Mouse (Mus musculus) cerebellum, adult 11-12 months (tissue): ENCODE measurements at regions not wholly inside any gene's neighbourhood (a gene's known extent, or its start where the extent isn't known, plus 50 kb on each side); places are given as distances from the start of the nearest gene placed in this dataset.

ENCODE experiments used
- DNase-seq: peaks from one replicate; pipeline ENCODE4 v3.0.0; 2022

GRCm38 (mm10) chr2:46358225-46358624 is 1241.0 kb upstream of the Zeb2 start:
- no peak for DNase-seq

GRCm38 (mm10) chr2:46356651-46357050 is 1239.5 kb upstream of the Zeb2 start:
- DNase-seq, result no peak

GRCm38 (mm10) chr2:46340694-46341093 is 1223.5 kb upstream of the Zeb2 start:
- DNase-seq, result no peak

DNA sequence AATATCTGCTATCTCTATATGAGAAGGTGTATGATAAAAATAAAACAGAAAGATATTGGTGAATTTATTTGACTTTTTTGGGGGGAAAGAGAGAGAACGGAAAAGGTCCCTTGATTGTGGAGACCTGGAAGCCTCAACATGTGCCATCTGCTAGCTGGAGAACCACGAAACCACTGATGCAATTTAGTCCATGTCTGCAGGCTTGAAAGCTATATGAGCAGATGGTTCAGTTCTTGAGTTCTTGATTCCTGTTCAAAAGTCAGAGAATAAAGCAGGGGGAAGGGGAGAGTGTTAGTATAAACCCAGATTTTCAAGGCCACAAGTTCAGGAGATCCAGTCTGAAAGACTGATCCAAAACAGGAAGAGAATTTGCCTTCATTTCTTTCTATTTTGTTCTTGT is 1199.5 kb upstream of the Zeb2 start:
- no peak for DNase-seq

GRCm38 (mm10) chr2:46315243-46315642 is 1198.0 kb upstream of the Zeb2 start:
- DNase-seq, result no peak

DNA sequence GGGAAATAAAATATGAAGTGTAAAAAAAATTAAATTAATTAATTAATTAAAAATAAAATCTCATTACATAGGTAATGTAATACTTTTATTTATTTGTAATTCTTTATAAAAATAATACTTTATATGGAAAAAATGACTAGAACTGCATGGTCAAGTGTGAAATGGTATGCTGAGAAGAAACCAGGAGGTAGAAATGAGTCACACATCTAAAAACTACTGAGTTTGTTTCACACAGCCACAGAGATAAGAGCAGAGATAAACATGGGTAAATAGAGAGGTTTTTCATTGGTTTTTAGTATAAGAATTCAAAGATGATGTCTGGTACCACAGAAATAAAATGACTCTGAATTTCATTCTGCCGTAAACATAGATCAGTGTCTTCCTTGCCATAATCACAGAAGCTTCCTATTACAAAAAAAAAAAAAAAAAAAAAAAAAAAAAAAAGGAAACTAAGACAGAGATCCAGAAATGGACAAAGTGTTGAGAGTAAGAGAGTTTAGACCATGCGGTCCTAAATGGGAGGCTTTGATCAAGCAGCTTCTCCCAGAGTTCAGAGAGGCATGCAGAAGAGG is 1190.5 kb upstream of the Zeb2 start:
- DNase-seq, result no peak

GRCm38 (mm10) chr2:46302627-46303026 is 1185.4 kb upstream of the Zeb2 start:
- DNase-seq, result no peak

DNA sequence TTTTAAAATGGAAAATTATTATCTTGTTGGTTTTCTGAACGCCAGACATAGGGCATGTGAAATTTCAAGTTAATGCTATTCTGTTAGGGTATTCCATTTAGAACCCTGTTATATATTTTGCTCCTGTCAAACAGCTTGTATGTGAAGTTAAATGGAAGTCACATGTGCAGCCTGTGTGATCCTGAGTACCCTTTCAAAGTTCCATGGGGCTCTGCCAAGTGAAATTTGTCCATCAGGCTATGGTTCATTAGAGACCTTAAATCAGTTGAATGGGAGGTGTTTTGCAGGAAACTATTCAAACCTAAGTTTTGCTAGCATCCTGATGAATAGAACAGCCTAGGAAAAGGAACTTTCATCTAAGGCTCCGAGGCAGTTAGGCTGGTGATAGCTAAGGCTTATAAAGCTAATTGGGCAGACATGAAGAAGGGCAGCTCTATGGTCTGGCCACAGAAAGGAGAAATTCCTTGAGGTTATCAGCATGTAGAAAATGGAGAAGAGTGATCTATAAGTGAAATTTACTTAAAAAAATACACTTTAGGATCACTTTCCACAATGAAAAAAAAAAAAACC is 1180.2 kb upstream of the Zeb2 start:
- no peak for DNase-seq

- DNase-seq, result no peak
These were observed 1166.9 kb upstream of the Zeb2 start for GRCm38 (mm10) chr2:46283929-46284598.

DNA sequence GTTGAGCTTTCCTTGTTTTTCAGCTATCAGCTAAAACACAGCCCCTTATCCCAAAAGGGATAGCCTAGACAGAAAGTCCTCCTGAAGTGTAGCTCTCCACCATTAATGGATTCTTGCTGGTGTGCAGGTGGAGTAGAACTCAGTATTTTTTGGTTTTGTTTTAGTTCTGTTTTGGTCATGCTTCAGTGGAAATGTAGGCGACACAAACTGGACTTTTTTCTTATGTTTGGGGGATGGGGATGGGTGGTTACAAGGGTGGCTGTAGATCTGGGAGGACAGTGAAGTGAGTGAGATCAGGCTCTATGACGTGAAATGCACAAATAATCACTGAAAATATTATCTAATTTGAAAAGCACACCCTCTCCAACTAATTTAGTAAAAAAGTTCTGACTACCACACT is 1163.6 kb upstream of the Zeb2 start:
- no peak for DNase-seq

DNA sequence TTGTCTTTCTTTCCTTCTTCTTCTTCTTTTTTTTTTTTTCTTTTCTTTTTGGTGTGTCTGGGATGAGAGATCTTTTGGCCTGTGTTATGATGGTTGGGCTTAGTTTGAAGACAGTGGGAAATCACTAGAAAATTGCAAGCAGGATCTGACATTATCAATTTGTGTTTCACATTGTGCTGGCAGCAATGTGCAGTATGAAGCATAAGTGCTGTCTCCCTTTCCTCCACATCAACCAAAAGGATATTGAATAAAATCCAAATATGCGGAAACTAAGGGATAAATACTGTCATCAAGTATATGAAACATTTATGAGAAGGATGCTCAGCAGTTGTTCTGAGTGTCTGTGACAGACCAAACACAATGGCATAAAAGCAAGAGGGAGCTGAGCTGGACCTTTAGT is 1144.4 kb upstream of the Zeb2 start:
- DNase-seq, result no peak

- DNase-seq, result no peak
These were observed 1134.4 kb upstream of the Zeb2 start for GRCm38 (mm10) chr2:46251562-46251961.

GRCm38 (mm10) chr2:46245717-46246116 is 1128.5 kb upstream of the Zeb2 start:
- no peak for DNase-seq

DNA sequence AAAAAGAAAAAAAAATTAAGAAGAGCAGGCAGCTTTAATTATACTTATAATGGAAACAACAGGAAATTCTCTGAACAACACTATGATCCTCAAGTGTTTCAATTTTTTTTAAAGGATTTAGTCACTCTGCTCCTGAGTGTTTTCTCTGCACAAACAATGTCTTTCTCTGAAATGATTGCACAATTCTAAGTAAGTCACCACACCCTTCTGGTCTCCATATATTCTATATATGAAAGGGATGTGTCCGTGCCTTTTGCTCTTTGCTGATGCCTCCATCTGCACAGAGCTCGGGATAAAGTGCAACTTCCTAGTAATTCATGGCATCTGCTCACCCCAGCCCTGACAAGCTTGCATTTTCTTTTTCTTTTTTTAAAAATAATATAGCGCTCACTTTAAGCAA is 1127.5 kb upstream of the Zeb2 start:
- no peak for DNase-seq

DNA sequence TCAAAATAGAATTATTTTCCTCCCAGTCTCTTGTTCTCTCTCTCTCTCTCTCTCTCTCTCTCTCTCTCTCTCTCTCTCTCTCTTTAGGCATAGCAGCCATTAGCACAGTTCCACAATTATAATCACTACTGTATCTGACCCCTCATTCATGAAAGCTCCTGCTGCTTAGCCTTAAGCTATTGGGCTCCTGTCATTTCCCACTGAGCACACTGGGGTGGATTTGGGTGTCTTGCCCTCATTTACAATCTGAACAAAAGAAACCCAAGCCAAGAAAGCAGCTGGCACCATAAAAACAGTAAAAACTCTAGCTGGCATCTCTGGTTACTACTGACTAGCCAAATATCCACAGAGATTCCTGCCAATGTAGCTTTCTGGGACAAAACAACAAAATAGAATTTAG is 1125.6 kb upstream of the Zeb2 start:
- peak; percentile 6 for DNase-seq

- no peak for DNase-seq
These were observed 1122.7 kb upstream of the Zeb2 start for GRCm38 (mm10) chr2:46239874-46240273.

GRCm38 (mm10) chr2:46230791-46231450 is 1113.7 kb upstream of the Zeb2 start:
- DNase-seq, result no peak

DNA sequence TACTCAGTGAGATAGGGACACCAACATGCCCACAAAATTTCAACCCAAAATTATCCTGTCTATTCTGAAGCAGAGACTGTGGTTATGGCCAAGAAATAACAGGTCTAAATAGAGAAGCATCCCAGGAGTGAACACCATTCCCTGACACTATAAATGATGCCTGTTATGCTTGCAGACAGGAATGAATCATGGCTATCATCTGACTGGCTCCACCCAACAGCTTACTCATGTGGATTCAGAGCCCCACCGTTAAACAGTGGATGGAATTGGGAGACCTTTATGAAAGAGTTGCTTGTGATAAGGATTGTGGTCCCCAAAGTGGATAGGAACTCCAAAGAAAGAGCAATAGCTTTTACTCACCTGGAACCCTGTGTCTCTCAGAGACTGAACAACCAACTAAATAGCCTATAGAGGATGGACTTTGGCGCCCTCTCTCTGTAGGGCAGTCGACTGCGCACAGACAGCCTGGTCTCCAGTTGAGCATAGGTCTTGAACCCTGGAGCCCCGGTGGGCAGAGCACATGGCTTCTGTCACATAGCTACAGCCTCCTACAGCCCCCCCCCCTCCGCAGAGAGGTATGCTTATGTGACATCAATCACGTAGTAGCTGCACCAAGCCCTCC is 1101.3 kb upstream of the Zeb2 start:
- DNase-seq, result no peak

DNA sequence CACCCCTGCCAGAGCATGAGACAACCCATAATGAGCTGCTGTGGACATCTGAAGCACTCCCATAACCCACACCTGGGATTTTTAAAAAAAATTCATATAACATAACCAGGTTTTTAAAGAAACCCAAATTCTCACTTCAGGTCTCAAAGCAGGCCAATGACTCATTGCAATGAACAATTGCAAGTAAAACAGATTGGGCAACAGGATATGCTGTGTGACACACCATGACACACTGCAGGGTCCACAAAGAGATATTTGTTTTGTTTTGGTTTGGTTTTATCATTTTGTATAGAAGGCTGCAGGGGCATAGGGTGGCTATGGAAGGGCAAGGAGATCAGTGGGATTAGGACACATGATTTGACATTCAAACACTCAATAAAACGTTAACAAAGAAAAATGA is 1082.1 kb upstream of the Zeb2 start:
- DNase-seq, result no peak

DNA sequence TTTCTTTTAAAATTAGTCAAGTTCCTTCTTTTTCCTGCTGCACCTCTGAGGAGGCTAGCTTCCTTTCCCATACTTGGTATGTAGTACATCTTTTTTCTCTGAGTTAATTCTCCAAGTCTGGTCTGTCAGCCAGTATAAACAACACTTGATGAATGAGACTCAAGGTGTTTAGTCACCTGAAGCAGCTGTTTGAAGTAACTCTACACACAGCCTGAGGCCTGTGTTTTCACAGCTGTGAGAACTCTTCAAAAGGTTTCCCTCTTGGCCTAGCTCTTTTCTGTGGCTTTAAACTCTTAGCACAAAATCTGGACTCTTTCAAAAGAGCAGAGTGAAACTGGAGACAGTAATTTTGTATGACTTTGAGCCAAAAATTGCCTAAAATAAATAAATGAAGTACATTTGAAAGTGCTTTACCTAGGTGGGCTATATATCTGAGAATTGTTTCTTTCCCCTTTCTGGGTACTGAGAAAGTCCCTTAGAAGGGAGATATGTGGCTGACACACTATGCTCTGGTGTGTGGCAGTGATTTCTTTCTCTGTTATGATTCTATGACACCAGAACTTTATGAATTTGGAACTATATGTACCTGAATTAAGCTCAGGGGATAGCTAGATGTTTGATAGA is 1070.2 kb upstream of the Zeb2 start:
- DNase-seq, result no peak

DNA sequence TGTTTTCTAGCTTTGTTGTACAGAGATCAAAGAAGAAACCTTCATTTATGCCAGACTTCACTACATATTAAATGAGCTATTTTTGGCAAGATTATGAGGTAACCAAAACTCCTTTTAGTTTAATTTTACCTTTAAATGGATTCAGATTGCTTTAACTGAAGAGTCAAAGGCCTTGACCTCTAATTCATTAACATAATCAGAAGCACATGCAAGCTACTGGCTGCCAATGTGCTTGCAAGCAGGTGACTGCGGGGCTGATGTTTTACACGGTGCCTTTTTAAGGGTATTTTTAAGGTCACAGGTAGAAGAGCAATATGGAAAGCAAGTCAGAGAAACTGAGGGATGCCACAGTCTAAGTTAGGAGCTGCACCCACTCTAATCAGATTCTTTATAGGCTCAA is 1066.0 kb upstream of the Zeb2 start:
- no peak for DNase-seq

DNA sequence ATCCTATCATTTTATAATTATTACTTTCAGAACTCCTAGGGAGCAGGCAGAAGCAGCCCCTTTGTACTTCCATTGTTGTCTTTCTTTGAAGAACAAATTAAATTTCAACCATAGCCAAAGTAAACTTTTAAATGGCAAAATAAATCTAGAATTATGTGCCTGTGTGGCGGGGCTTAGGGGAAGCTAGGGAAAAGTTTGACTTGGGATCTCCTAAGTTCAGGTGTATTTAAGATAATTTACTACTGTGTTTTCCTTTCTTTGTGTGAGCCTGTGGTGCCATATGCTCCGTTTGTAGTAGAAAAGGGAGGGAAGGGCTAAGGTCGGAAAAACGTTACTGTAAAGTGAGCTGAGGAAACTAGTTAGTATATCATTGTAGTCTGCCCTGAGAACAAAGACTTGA is 1062.5 kb upstream of the Zeb2 start:
- no peak for DNase-seq

DNA sequence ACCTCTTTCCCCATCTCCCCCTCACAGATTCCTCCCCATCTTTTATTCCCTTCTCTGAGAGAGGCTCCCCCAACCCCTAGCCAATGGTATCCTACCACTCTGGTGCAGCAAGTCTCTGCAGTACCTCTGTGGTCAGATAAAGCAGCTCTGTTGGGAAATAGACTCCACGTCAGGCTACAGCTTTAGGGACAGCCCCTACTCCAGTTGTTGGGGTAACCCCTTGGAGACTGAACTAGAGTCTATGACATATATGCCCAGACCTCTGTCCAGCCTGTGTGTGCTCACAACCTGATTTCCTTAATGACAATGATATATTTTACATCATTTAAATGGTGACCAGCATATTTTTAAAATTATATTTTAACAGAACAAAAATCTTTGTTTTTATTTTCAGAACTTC is 1051.3 kb upstream of the Zeb2 start:
- DNase-seq, result no peak
